Mouse (Mus musculus): Measurements from ENCODE around the gene Engase. TPM values are rescaled to one million over a fixed set of nuclear protein-coding genes. Genes with fewer than 3 reads are reported as not detected.

Engase gene
- polyA plus RNA-seq, 1 experiment from 2014 or later, result 7.0 TPM

Other genes with a start within 250 kb of the Engase start
- 24.0 and 24.4 TPM in 2 replicates for gene Cyth1, start 228.2 kb upstream of the Engase start, polyA plus RNA-seq (2015; fragmentation: Nextera tagmentation; extraction: Ambion mirVana)
- gene Usp36, start 186.6 kb upstream of the Engase start, polyA plus RNA-seq (2015; fragmentation: Nextera tagmentation; extraction: Ambion mirVana), result 16.0 and 17.6 TPM in 2 replicates
- 0.22 and 0.26 TPM in 2 replicates for gene Cep295nl, start 134.3 kb upstream of the Engase start, polyA plus RNA-seq (2015; fragmentation: Nextera tagmentation; extraction: Ambion mirVana)
- 45.7 and 48.1 TPM in 2 replicates for gene Timp2, start 121.1 kb upstream of the Engase start, polyA plus RNA-seq (2015; fragmentation: Nextera tagmentation; extraction: Ambion mirVana)
- gene Lgals3bp, start 74.7 kb upstream of the Engase start, polyA plus RNA-seq (2015; fragmentation: Nextera tagmentation; extraction: Ambion mirVana), result 2.9 and 4.8 TPM in 2 replicates
- gene Cant1, start 57.7 kb upstream of the Engase start, polyA plus RNA-seq (2015; fragmentation: Nextera tagmentation; extraction: Ambion mirVana), result 24.4 and 24.9 TPM in 2 replicates
- 2.8 and 3.4 TPM in 2 replicates for gene C1qtnf1, start 48.6 kb upstream of the Engase start, polyA plus RNA-seq (2015; fragmentation: Nextera tagmentation; extraction: Ambion mirVana)